Mouse (Mus musculus): ENCODE data around the gene Gm21985. TPM values are rescaled to one million over a fixed set of nuclear protein-coding genes. Genes with fewer than 3 reads are reported as not detected.
"Not testable (repeated sequence)": the region's sequence is repeated elsewhere in the genome, so short reads cannot be mapped to it uniquely, and the experiment has no call there.

Gm21985 gene
- polyA plus RNA-seq, 1 experiment from 2014 or later = not detected

GRCm38 (mm10) chr2:112392689-112393088 lies 126.6 kb downstream of the Gm21985 start:
- Histone ChIP-seq H3K4me3 (ENCODE audit: low read depth, low read length) (no peak overlapping the region), H3K9me3 (replicated peaks; ENCODE audit: control insufficient read depth, low read length) (no peaks in the 10 kb centered on the region), H3K4me2 (ENCODE audit: low read depth, low read length) (no peak overlapping the region), H3K9ac (replicated peaks; ENCODE audit: low read length) (no peak overlapping the region), H3K27ac (replicated peaks; ENCODE audit: low read depth, low read length) (no peak overlapping the region), H3K4me1 (ENCODE audit: control insufficient read depth, insufficient read depth, low read length) (no peaks in the 10 kb centered on the region), H3K27me3 (ENCODE audit: control insufficient read depth, insufficient read depth, low read length) (no peaks in the 10 kb centered on the region), H3K36me3 (replicated peaks; ENCODE audit: control insufficient read depth, insufficient read depth, low read depth, low read length) (no peaks in the 10 kb centered on the region)
- ATAC-seq (replicated peaks; ENCODE audit: insufficient number of reproducible peaks, low FRiP score, low TSS enrichment, low read depth) (no peak), DNase-seq (ENCODE audit: low spot score) (no peak)
- 86% methylated on average over 1 of the region's 1 CpGs for WGBS

- ATAC-seq (replicated peaks; ENCODE audit: insufficient number of reproducible peaks, low FRiP score, low TSS enrichment, low read depth) = no peak
Measured at GRCm38 (mm10) chr2:112393958-112394357, 127.8 kb downstream of the Gm21985 start.

GRCm38 (mm10) chr2:112396649-112397048 lies 130.5 kb downstream of the Gm21985 start:
- H3K27me3 ChIP-seq (ENCODE audit: control insufficient read depth, insufficient read depth, low read length) = no peaks in the 10 kb centered on the region
- DNase-seq (ENCODE audit: low spot score) = no peak
- no peaks in the 10 kb centered on the region for H3K36me3 ChIP-seq (replicated peaks; ENCODE audit: control insufficient read depth, insufficient read depth, low read depth, low read length)
- H3K4me1 ChIP-seq (ENCODE audit: control insufficient read depth, insufficient read depth, low read length) = no peaks in the 10 kb centered on the region
- ATAC-seq (replicated peaks; ENCODE audit: insufficient number of reproducible peaks, low FRiP score, low TSS enrichment, low read depth) = no peak
- 63% methylated on average over 1 of the region's 1 CpGs for WGBS
- H3K4me2 ChIP-seq (ENCODE audit: low read depth, low read length) = no peak overlapping the region
- no peaks in the 10 kb centered on the region for H3K9me3 ChIP-seq (replicated peaks; ENCODE audit: control insufficient read depth, low read length)
- H3K4me3 ChIP-seq (ENCODE audit: low read depth, low read length) = no peak overlapping the region
- H3K9ac ChIP-seq (replicated peaks; ENCODE audit: low read length) = no peak overlapping the region
- no peak overlapping the region for H3K27ac ChIP-seq (replicated peaks; ENCODE audit: low read depth, low read length)

More at GRCm38 (mm10) chr2:112393958-112394357, 127.8 kb downstream of the Gm21985 start:
- Histone ChIP-seq H3K4me3 (ENCODE audit: low read depth, low read length) (no peak overlapping the region), H3K9ac (replicated peaks; ENCODE audit: low read length) (no peak overlapping the region), H3K4me2 (ENCODE audit: low read depth, low read length) (no peak overlapping the region), H3K36me3 (replicated peaks; ENCODE audit: control insufficient read depth, insufficient read depth, low read depth, low read length) (no peaks in the 10 kb centered on the region), H3K9me3 (replicated peaks; ENCODE audit: control insufficient read depth, low read length) (no peaks in the 10 kb centered on the region), H3K27me3 (ENCODE audit: control insufficient read depth, insufficient read depth, low read length) (no peaks in the 10 kb centered on the region), H3K4me1 (ENCODE audit: control insufficient read depth, insufficient read depth, low read length) (no peaks in the 10 kb centered on the region), H3K27ac (replicated peaks; ENCODE audit: low read depth, low read length) (no peak overlapping the region)
- no peak for DNase-seq (ENCODE audit: low spot score)

- Histone ChIP-seq H3K4me2 (ENCODE audit: low read depth, low read length) (no peak overlapping the region), H3K9me3 (replicated peaks; ENCODE audit: control insufficient read depth, low read length) (no peaks in the 10 kb centered on the region), H3K9ac (replicated peaks; ENCODE audit: low read length) (no peak overlapping the region), H3K4me1 (ENCODE audit: control insufficient read depth, insufficient read depth, low read length) (no peaks in the 10 kb centered on the region), H3K27me3 (ENCODE audit: control insufficient read depth, insufficient read depth, low read length) (no peaks in the 10 kb centered on the region), H3K36me3 (replicated peaks; ENCODE audit: control insufficient read depth, insufficient read depth, low read depth, low read length) (peaks cover 3% of the 10 kb centered on the region; the same call in 1 of the 2 replicates), H3K4me3 (ENCODE audit: low read depth, low read length) (no peak overlapping the region), H3K27ac (replicated peaks; ENCODE audit: low read depth, low read length) (no peak overlapping the region)
- WGBS = 91% methylated on average over 3 of the region's 3 CpGs
- ATAC-seq (replicated peaks; ENCODE audit: insufficient number of reproducible peaks, low FRiP score, low TSS enrichment, low read depth) (no peak), DNase-seq (ENCODE audit: low spot score) (no peak)
Measured at GRCm38 (mm10) chr2:112407030-112407429, 140.9 kb downstream of the Gm21985 start.

- H3K27me3 ChIP-seq (ENCODE audit: control insufficient read depth, insufficient read depth, low read length) = no peaks in the 10 kb centered on the region
- no peaks in the 10 kb centered on the region for H3K4me1 ChIP-seq (ENCODE audit: control insufficient read depth, insufficient read depth, low read length)
- H3K36me3 ChIP-seq (replicated peaks; ENCODE audit: control insufficient read depth, insufficient read depth, low read depth, low read length) = no peaks in the 10 kb centered on the region
- H3K9ac ChIP-seq (replicated peaks; ENCODE audit: low read length) = no peak overlapping the region
- no peak overlapping the region for H3K4me3 ChIP-seq (ENCODE audit: low read depth, low read length)
- no peak overlapping the region for H3K4me2 ChIP-seq (ENCODE audit: low read depth, low read length)
- no peaks in the 10 kb centered on the region for H3K9me3 ChIP-seq (replicated peaks; ENCODE audit: control insufficient read depth, low read length)
- H3K27ac ChIP-seq (replicated peaks; ENCODE audit: low read depth, low read length) = no peak overlapping the region
- WGBS = 78% methylated on average over 3 of the region's 3 CpGs
- DNase-seq (ENCODE audit: low spot score) = no peak
- no peak for ATAC-seq (replicated peaks; ENCODE audit: insufficient number of reproducible peaks, low FRiP score, low TSS enrichment, low read depth)
Measured at GRCm38 (mm10) chr2:112425308-112425707, 159.2 kb downstream of the Gm21985 start.

- not testable (repeated sequence) for H3K4me3 ChIP-seq (ENCODE audit: low read depth, low read length); DNase-seq (ENCODE audit: low spot score); H3K27ac ChIP-seq (replicated peaks; ENCODE audit: low read depth, low read length); H3K4me2 ChIP-seq (ENCODE audit: low read depth, low read length); H3K9ac ChIP-seq (replicated peaks; ENCODE audit: low read length); ATAC-seq (replicated peaks; ENCODE audit: insufficient number of reproducible peaks, low FRiP score, low TSS enrichment, low read depth); H3K4me1 ChIP-seq (ENCODE audit: control insufficient read depth, insufficient read depth, low read length); H3K36me3 ChIP-seq (replicated peaks; ENCODE audit: control insufficient read depth, insufficient read depth, low read depth, low read length); H3K27me3 ChIP-seq (ENCODE audit: control insufficient read depth, insufficient read depth, low read length); H3K9me3 ChIP-seq (replicated peaks; ENCODE audit: control insufficient read depth, low read length)
- 86% methylated on average over 3 of the region's 3 CpGs for WGBS
Measured at GRCm38 (mm10) chr2:112428534-112428933, 162.4 kb downstream of the Gm21985 start.

GRCm38 (mm10) chr2:112429665-112430064 lies 163.6 kb downstream of the Gm21985 start:
- Histone ChIP-seq H3K27ac (replicated peaks; ENCODE audit: low read depth, low read length) (no peak overlapping the region), H3K27me3 (ENCODE audit: control insufficient read depth, insufficient read depth, low read length) (no peaks in the 10 kb centered on the region), H3K9ac (replicated peaks; ENCODE audit: low read length) (no peak overlapping the region), H3K4me3 (ENCODE audit: low read depth, low read length) (no peak overlapping the region), H3K4me1 (ENCODE audit: control insufficient read depth, insufficient read depth, low read length) (no peaks in the 10 kb centered on the region), H3K4me2 (ENCODE audit: low read depth, low read length) (no peak overlapping the region), H3K9me3 (replicated peaks; ENCODE audit: control insufficient read depth, low read length) (no peaks in the 10 kb centered on the region), H3K36me3 (replicated peaks; ENCODE audit: control insufficient read depth, insufficient read depth, low read depth, low read length) (no peaks in the 10 kb centered on the region)
- WGBS = 88% methylated on average over 4 of the region's 4 CpGs
- ATAC-seq (replicated peaks; ENCODE audit: insufficient number of reproducible peaks, low FRiP score, low TSS enrichment, low read depth) = no peak
- DNase-seq (ENCODE audit: low spot score) = no peak

GRCm38 (mm10) chr2:112430403-112430802 lies 164.3 kb downstream of the Gm21985 start:
- H3K9ac ChIP-seq (replicated peaks; ENCODE audit: low read length) = no peak overlapping the region
- no peak overlapping the region for H3K27ac ChIP-seq (replicated peaks; ENCODE audit: low read depth, low read length)
- H3K4me2 ChIP-seq (ENCODE audit: low read depth, low read length) = no peak overlapping the region
- WGBS = 67% methylated on average over 5 of the region's 5 CpGs
- H3K4me3 ChIP-seq (ENCODE audit: low read depth, low read length) = no peak overlapping the region
- no peaks in the 10 kb centered on the region for H3K9me3 ChIP-seq (replicated peaks; ENCODE audit: control insufficient read depth, low read length)
- H3K4me1 ChIP-seq (ENCODE audit: control insufficient read depth, insufficient read depth, low read length) = no peaks in the 10 kb centered on the region
- DNase-seq (ENCODE audit: low spot score) = no peak
- no peak for ATAC-seq (replicated peaks; ENCODE audit: insufficient number of reproducible peaks, low FRiP score, low TSS enrichment, low read depth)
- H3K36me3 ChIP-seq (replicated peaks; ENCODE audit: control insufficient read depth, insufficient read depth, low read depth, low read length) = no peaks in the 10 kb centered on the region
- H3K27me3 ChIP-seq (ENCODE audit: control insufficient read depth, insufficient read depth, low read length) = no peaks in the 10 kb centered on the region
